Mouse (Mus musculus) left cerebral cortex, adult 11 months (tissue): ENCODE measurements around the gene Atp8b4.
"Not testable (repeated sequence)": the region's sequence is repeated elsewhere in the genome, so short reads cannot be mapped to it uniquely, and the experiment has no call there.

Experiments
- DNase-seq: peaks from one replicate; pipeline ENCODE4 v3.0.0; 2022; ENCODE audit warnings: low spot score

The Atp8b4 gene

DNA sequence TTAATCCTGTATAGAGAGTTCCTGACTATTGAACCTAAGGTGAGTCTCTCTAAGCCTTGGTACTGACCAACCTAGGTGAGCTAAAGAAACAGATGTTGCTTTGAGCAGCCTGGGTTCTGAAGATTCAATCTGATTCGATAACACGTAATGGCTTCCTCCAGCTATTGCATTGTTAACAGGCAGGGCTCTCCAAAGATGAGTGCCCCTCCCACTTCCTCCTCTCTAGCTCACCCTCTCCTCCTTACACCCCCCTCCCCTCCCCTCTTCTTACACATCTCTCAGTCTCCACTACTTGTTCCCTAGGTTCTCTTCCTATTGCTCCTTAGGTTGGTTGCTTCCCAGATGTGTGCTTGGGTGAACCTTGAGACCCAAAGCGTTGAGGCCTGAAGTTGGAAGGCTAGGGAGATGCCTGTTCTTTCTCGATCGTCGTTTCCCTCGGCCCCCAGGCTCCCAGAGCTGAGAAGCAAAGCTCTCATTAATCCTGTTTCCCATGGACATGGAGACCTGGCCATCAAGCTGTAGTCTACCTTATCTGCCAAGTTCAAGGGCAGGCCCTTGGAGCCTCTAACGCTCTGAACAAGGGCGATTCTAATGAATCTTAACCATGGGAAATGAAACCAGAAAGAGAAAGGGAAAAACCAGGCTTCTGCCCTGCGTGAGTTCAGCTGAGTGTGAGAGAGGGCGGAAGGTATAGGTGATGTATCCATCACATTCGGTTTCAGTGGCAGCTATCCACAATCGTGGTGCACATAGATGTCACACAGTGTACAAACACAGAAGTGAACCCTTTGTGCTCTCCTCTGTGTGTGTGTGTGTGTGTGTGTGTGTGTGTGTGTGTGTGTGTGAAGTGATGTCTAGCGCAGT, 4.4 kb downstream of the Atp8b4 start:
- DNase-seq, result no peak

DNA sequence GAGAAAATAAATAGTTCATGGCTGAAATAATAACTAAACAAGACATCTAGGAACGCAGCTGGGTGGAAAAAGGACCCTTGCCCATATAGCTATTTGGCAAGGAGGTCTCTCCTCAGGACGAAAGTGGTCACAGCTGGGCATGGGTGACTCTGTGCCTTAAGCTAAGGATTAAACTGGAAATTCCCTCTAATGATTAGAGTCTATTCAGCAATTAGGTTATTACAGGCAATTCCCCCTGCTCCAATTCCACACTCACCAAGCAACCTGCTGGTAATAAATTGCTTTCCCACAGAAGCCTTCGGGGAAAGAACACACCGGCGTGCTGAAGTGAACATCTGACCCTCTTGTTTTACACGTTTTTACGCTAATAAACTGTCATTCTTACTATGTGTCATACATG, 5.2 kb downstream of the Atp8b4 start:
- no peak for DNase-seq

DNA sequence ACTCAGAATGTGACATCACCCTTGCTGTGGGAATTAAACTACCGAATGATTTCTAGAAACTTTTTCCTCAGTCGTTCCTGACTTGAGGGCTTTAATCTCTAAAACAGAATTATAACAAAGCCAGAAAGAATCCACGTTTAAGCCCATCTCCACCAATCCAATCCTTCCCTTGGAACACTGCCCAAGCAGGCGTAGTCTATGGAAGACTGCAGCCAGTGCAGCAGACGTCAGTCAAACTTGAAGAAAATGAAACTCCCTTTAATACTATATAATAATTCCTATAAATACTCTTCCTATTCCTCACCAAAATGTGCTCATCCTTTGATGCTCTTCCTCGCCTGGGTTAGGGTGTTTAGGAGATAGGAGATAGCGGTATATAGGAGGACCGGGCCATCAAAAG, 7.2 kb downstream of the Atp8b4 start:
- DNase-seq, result no peak

DNA sequence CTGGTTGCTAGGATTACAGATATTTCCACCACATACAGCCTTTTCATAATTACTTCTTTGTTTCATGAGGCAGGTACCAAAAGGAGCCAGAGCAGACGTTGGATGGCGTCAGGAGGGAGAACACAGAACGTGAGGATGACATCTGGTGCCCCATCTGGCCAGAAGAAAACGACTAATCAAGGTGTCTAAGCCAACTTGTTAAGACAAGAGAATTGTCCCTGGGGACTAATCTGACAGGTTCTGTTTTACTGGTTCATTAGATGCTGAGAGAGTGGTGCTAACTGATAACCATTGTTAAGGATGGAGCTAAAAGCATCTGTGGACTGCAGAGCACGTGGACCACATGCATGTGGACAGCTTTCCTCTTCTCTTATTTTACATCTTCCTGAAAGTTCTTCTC, 7.8 kb downstream of the Atp8b4 start:
- DNase-seq, result no peak

DNA sequence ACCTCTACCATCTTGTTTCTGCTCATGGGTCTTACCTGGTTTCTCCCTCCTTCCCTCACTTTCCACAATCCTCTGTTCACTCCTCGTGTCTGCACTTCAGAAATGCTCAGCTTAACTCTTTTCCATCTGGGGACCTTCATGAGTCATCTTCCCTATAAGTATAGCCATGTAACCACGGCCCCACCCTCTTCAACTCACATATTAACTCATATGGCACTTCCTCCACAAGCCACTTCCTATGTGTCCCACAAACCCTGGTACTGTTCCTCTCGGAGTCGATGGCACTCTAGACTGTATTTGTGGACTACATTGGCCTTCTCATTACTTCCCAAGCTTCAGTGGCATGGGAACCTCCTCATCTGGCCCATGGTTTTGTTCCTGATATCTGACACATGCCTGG, 9.0 kb downstream of the Atp8b4 start:
- no peak for DNase-seq

DNA sequence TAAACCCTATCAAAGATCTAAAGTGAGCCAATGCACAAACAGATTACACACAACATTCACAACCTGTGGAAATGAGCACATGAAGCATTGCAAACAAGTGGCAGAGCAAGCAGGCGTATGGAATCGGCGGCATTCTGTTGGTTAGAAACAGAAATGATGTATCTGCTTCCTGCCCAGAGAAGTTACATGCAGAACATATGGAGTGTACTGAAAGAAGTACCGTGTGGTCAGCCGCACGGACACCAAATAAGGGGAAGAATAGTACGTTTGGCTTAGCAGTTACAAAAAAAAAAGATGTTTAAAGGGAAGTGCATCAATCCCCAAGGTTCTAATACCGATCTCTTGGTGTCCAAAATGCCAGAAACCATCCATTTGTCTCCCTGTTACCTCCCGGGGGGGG, 9.9 kb downstream of the Atp8b4 start:
- DNase-seq, result no peak

DNA sequence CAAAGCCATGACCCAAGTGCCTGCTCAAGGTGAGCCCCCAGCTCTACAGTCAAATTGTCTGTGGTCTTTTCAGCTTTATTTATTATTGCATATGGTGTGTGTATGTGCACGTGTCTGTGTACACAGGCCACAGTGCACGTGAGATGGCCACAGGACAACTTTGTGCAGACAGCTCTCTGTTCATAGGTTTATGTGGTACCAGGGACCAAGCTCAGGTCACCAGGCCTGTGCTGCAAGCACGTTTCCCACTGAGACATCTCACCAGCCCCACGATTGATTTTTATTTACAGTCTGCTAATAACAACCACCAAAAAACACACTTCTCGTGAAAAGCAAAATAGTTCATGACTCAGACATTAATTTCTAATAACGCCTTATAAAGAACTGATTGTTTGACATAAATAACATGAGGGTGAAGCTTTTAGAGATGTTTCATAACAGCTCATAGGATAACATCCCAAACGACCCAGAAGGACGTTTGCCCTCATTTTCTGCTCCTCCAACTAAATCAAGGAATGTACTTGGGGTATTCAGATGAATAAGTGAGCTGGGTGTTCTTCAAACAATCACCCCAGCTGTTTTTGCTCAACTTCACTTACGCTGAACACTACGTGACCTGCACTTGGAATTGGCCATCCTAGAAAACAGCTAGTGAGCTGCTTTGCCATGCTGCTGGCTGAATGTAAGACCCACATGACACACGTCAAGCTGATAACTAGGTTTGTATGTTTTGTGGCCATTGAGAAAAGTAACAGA, 15.0 kb downstream of the Atp8b4 start:
- DNase-seq, result no peak

DNA sequence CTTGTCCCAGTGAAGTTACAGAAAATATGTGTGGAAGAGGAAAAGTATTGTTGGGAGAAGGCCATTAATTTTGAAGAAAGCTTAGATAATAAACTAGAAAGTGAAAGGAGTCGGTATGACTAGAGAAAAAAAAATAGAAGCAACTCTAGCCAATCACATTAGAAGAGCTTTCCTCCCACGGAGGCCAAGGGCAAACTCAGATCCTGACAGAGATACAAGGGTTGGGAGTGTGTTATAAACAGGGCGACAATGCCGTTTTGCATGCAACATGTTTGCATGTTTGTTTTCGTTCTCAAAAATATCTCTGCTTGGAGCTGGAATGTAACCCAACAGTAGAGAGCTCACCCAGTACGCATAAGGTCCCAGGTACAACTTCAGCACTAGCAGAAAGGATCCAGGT, 17.1 kb downstream of the Atp8b4 start:
- DNase-seq, result no peak

DNA sequence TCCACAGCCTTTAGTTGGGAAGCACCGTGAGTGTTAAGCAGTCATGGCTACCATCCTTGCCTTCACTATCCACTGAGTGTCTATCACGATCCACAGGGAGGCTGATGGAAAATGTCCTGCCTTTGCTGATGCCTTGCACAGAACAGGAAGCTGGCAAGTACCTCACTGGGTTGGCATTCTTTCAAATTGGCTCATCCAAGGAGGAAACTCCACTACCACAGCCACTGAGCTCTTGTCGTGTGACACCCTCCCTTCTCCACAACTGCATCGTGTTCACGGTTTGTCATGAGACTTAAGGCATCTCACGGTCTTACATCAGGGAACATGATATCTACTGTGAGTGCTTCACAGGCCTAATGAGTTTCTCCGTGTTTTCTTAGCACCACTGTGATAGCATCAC, 22.9 kb downstream of the Atp8b4 start:
- no peak for DNase-seq

DNA sequence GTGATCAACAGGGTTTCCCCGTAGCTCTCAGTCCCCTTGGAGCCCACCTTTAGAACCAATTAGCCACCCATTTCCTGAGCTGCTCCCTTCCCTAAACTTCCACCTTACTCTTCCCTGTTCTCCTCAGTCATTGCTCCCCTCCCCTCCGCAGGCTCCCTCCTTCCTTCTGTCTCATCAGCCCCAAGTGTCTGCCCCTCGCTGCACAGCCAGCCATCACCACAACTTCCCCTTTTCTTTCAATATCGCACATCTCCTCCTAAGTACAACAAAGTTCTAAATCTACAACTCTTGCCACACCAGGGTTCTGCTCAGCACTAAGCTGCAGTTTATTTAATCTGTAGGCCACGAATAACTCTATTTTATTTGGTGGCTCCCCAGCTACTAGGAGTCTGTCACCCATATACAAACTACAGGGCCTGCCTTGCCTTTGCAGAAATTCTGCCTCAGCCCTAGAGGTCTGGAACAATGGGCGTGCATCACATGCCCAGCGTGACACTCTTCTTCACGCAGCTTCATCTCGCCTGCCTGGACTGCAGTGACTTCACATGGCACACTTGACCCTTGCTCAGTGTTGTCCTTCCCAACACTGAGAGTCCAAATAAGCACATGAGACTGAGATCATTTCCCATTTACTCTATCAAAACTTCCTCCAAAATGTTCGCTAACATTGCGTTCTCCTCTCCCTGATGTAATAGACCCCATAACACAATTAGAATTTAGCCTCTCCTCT, 24.6 kb downstream of the Atp8b4 start:
- DNase-seq, result no peak

DNA sequence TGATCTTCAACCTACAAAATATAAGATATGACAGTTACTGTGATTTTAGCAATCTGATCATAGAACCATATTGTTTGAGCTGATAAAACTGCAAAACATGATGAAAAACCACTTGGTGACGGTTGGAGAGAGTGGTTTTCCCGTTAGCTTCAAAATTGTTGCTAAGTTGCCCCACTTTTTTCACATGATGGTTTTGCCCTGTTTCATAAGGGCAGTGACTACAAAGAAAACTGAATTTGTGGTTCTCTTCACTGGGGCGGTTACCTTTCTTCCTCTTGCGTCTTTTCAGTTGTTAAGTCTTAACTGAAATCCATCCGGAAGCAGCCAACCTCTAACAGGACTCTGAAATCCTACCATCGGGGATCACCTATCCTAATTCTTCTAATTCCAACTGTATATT, 26.5 kb downstream of the Atp8b4 start:
- no peak for DNase-seq

DNA sequence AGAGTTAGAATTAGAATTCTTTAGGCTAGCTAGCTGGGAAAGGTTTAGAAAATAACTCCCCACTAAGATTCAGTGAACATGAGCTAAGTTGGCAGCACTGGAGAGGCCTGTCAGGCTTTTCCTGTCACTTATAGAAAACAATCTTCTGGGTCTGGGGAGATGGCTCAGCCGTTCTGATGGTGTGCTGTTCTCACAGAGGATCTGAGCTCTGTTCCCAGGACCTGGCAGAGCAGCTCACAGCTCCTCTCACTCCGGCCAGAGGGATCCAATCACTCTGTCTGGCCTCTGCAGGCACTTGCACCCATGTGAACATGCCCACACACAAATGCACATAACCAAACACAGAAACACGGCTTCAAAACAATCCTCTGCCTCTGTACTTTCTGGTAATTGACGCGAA, 27.6 kb downstream of the Atp8b4 start:
- DNase-seq, result no peak

DNA sequence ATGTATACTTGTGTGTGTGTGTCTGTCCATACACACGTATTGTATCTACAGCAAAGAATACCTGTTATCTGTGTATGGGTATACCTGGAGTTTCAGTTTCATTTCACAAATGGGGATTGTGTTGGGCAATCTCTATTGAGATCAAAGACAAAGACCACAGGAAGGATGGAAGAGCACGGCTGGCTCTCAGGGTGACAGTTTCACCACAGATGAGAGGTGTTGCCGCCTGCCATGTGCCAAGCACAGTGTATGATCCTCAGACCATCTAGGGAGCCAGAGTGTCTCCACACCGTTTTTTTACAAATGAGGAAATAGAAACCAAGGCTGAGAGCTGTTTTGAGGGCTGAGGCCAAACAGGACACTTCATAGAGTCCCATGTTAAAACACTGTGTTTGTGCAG, 32.7 kb downstream of the Atp8b4 start:
- no peak for DNase-seq

DNA sequence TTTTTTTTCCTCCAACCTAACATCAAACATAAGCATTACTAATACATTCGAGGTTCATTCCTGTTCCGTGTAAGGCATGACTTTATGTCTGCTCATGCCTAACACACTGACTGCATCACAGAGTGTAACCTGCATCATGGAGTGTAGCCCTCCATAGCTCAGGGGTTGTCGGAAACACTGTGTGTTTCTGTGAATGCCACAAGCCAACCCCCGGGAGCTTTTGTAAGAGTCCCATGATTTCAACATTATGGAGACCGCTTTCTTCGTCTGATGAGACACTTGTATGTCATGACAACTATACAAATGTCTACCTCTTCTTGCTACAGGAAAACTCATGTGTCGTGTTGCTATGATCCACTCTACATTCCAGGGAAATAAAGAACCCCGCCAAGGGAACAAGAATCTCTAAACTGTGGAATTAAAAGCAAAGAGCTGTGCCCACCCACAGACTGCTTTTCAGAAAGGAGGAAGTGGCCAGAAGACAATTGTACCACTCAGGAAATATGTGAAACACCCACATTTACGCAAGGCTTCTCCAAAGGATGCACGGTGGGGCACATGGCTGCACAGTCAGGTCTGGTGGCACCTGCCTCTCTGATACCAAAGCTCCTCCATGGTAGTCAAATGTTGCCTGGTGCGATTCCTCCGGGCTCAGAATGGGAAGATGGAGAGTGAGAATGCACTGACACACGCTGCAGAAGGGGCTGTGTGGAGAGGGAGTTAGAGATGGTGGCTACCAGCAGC, 33.9 kb downstream of the Atp8b4 start:
- no peak for DNase-seq

DNA sequence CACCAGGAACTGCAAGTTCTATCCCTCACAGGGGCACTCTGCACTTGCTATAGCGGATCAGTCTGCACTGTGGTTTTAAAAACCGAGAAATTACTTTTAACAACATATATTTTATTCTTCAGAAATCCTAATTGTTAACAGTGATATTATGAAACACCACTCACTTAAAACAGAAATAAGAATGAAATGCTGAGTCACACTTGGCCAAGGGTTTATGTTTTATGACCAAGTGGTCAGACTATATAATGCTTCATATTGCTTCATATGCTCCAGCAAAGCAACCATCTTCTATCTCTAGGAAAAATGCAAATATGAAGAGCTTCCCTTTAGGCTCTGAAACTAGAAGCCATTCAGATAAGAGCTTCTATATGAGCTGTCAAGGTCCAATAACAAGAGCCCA, 41.8 kb downstream of the Atp8b4 start:
- no peak for DNase-seq

DNA sequence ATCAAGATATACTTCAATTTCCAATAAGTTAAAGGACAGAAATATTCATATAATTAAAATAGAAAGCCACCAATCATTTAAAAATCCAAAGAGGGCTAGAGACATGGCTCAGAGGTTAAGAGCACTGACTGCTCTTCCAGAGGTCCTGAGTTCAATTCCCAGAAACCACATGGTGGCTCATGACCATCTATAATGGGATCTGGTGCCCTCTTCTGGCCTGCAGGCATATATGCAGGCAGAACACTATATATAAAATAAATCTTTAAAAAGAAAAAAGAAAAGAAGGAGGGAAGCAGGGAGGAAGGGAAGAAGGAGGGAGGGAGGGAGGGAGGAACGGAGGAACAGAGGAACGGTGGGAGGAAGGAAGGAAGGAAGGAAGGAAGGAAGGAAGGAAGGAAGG, 42.7 kb downstream of the Atp8b4 start:
- DNase-seq, result not testable (repeated sequence)

DNA sequence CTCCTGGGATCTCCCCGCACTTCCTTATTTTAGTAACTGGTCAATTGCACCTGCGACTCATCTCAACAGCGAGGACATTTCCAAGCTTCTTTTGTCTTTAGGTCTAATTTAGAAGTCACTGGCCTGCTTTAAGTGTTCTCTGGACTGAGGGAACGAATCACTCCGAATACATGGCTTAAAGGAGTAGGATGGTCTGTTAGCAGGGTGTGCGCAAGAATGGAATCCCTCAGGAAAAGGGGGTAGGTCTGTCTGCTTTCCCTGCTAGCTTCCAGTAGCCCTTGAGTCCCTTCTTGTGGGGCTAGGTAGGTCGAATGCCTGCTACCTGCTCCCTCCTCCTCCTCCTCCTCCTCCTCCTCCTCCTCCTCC, 49.6 kb downstream of the Atp8b4 start:
- no peak for DNase-seq

DNA sequence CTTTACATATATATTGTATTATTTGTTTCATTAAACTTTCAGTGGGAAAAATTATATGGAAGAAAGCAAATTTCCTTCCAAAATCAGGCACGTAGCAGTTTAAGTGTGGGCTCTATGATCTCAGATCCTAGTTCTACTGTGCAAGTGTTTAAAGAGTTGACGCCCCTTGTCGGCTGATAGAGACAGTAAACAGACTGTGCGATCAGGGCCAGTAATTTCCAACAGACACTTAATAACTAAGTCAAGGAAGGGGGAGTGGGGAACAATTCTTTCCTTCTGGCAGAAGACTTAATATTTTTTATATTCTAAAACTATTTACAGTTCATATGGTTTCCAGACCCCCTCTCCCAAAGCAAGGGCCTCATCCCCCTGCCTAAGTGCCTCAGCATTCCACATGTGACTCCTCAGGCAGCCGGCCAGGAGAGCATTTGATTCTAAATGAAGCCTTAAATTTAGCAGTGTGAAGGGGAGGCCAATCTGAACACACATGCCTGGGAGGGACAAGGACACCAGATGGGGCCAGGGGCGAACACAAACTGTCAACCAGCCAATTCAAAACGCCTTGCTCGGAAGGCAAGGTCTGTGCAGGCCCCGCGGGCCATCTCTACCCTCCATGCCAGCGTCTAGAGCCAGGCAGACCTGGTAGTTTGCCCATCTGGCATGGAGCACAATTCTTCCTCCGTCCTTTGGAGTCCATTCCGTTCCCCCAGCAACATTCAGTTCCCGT, 50.1 kb downstream of the Atp8b4 start:
- peak; percentile 4 for DNase-seq

DNA sequence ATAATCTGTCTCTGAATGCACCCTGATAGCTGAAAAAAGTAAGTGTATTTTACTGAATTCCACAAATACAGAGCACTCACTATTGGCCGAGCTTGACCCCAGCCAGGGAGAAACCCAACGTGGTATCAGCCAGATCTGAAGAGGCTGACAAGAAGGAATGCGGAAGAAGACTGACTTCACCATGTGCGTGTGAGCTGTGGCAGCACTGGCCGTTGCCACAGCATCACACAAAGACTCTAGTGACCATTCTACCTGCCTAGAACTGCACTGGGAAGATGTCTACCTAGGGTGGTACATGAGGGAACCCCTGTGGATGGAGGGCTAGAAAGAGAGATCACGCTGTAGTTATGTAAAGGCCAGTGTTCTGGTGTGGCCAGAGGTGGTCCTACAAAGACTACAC, 55.4 kb downstream of the Atp8b4 start:
- DNase-seq, result no peak

DNA sequence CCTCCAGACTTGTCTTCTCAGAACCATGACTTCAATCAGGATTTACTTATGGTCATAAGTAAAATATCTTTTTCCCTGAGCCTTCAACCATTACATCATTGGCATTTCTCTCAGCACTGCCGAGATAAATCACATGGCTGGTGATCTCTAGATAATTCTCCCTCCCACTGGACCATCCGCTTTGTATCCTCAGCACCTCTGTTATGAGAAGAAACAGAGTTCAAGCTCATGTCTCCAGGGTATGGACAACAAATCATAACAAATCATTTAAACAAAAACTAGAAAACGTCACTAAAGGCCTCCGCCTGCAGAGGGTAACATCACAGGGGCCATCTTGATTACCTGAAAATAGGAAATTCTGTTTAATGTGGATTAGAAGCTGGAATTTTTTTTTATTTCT, 58.9 kb downstream of the Atp8b4 start:
- no peak for DNase-seq

DNA sequence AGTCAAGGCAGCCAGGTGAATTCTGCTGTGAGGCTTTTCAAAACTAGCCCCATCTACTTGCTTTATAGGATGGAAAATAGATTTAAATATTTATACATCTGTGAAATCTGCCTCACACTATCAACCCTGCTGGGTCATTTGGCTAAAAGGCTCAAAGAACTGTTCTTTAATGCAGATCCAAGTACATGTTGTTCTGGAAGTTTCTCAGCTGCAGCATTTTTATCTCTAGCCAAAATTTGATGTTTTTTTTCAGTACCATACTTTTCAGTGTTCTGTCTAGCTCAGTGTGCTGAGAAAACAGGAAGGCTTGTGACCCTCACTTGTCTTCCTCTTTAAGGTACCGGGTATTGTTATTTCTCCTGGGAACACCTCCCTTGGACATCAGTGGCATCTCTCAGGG, 65.8 kb downstream of the Atp8b4 start:
- no peak for DNase-seq

DNA sequence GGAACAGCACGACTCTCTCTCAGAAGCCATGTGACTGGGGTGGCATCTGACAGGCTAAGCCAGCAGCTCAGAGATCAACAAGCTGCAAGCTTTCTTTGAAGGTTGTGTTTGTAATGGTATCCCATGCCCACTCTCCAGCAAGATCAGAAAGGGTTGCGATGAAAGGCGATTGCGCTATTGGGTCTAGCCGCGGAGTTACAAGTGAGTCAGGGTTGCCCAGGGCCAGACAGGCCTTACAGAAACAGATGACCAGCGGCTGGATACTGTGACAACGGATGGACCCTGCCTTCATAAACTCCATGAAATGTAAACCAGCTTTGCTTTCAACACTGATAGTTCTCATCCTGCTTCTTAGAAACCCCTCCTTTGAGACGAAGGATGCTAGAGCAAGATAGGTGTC, 66.2 kb downstream of the Atp8b4 start:
- DNase-seq, result no peak
